Mouse (Mus musculus) thymus, adult 2 months (tissue): ENCODE measurements at regions not wholly inside any gene's neighbourhood (a gene's known extent, or its start where the extent isn't known, plus 50 kb on each side); places are given as distances from the start of the nearest gene placed in this dataset.

Source experiments
- CTCF ChIP-seq: fragments of 200-500 bp; IDR thresholded peaks from 2 replicates; pipeline ENCODE4 v1.5.1; 2012; ENCODE audit warnings: mild to moderate bottlenecking, control low read depth, low read length, moderate library complexity, borderline replicate concordance; ENCODE audit not compliant: control insufficient read depth, poor library complexity, insufficient read depth; ENCODE audit errors: extremely low read depth
- POLR2A ChIP-seq: fragments of 200-500 bp; IDR thresholded peaks from 2 replicates; pipeline ENCODE4 v1.6.1; 2012; ENCODE audit warnings: mild to moderate bottlenecking, low read length, control low read depth, moderate library complexity; ENCODE audit not compliant: control insufficient read depth, poor library complexity, insufficient read depth; ENCODE audit errors: extremely low read depth

GRCm38 (mm10) chr15:26970770-26971169 lies 75.4 kb upstream of the Fbxl7 start:
- no peak for TF ChIP-seq POLR2A
- no peak for TF ChIP-seq CTCF
